Mouse (Mus musculus): ENCODE measurements around the gene Itprip. TPM values are rescaled to one million over a fixed set of nuclear protein-coding genes. Genes with fewer than 3 reads are reported as not detected.

The Itprip gene
- polyA plus RNA-seq, 1 experiment from 2014 or later, result 4.3 TPM

DNA sequence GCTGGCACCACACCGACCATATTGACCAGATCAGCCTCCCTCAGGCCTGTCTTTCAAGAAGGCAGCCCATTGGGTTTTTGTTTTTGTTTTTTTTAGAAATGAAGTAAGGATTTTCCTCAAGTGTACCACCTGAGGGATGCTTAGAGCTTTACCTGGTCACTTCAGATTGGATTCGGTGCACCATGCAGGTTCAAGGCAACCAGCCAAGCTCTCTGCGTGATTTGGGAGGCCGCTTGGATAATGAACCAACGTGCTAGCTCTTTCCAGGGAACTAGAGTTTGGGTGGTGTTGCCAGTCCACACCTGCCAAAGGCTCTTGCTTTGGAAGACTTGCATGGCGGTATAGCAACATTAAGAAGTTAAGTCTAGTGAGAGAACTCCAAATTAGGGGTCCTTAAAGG, 26.0 kb downstream of the Itprip start:
- Histone ChIP-seq H3K4me1 (ENCODE audit: control insufficient read depth, low read depth, low read length) (peaks cover 3% of the 10 kb centered on the region), H3K4me2 (ENCODE audit: low read depth, low read length) (no peak overlapping the region), H3K36me3 (ENCODE audit: control insufficient read depth, insufficient read depth) (peaks cover 3% of the 10 kb centered on the region), H3K4me3 (ENCODE audit: low read depth, low read length) (no peak overlapping the region), H3K9me3 (replicated peaks; ENCODE audit: control insufficient read depth, low read length) (no peaks in the 10 kb centered on the region), H3K27me3 (ENCODE audit: control insufficient read depth, insufficient read depth, low read depth, low read length) (no peaks in the 10 kb centered on the region), H3K9ac (ENCODE audit: low read depth, low read length) (no peak overlapping the region), H3K27ac (ENCODE audit: low read length) (no peak overlapping the region)
- 80% methylated on average over 6 of the region's 6 CpGs for WGBS (ENCODE audit: insufficient replicate concordance)
- no peak for ATAC-seq (ENCODE audit: low read depth)

DNA sequence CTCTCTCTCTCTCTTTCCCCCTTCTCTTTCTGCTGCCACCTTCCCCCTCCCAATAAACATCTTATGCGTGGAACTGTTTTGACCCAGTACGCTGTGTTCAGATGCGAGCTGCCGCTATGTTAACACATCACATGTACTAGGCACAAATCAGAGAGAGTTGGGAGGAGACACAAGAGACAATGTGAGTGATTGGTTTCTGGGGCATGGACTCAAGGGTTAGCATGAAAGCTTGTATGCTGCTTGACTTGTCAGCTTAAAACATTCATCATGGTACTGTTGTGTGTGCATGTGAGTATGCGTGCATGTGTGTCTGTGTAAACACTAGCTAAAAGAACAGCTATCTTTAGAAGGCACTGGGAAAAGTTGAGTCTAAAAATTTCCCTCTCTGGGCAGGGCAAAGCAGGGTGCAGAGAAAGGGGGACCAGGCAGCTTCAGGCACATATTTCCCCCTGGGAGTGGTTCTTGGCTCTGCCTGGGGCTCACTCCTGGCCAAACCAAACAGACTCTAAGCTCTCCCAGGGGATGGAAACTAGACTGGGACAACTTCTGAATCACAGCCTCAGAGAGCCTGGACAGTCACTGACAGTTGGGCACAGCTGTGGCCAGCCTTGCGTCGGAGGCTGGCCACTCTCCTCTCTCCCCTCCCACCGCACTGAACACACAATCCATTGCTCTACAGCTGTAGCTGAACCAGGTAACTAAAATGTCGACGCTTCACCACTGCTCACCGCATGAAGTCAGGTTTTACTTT, 27.4 kb downstream of the Itprip start:
- 76% methylated on average over 11 of the region's 11 CpGs for WGBS (ENCODE audit: insufficient replicate concordance)

DNA sequence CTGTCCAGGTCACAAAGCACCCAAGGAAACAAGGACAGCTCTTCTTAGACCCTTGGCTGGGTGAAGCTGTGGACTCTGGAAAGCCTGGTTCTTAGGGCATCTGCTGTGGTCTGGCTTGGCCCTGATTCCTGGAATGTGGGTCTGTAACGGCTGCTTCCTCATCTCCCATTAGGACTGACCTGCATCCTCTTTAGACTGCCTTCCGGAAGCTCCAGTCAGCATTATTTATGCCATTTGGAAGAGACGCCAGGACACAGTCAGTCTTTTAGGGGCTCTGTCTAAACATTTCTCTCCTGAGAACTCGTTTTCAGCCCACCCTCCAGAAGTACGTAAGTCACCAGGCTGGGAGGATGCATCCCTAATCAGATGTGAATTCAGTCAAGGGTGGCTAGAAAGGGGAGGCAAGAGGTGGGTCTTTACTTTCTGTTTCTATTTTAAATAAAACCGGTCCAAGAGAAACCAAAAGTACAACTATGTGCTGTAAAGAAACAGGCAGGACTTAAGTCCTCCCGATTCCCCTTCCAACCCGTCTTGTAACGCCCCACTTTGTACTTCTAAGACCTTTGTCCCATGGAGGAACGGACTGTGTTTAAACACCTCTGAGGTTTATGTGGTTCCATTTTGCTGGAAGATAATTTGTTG, 28.5 kb downstream of the Itprip start:
- Histone ChIP-seq H3K36me3 (ENCODE audit: control insufficient read depth, insufficient read depth) (peaks cover 1% of the 10 kb centered on the region; the same call in 1 of the 2 replicates), H3K27me3 (ENCODE audit: control insufficient read depth, insufficient read depth, low read depth, low read length) (no peaks in the 10 kb centered on the region), H3K4me2 (ENCODE audit: low read depth, low read length) (no peak overlapping the region; the same call in 1 of the 2 replicates), H3K4me3 (ENCODE audit: low read depth, low read length) (0 out of 2 replicates have a peak overlapping the region, but pooled peaks have one; percentile 11), H3K27ac (ENCODE audit: low read length) (no peak overlapping the region), H3K9me3 (replicated peaks; ENCODE audit: control insufficient read depth, low read length) (no peaks in the 10 kb centered on the region), H3K4me1 (ENCODE audit: control insufficient read depth, low read depth, low read length) (no peaks in the 10 kb centered on the region; the same call in 1 of the 2 replicates), H3K9ac (ENCODE audit: low read depth, low read length) (no peak overlapping the region)
- 33% methylated on average over 10 of the region's 10 CpGs for WGBS (ENCODE audit: insufficient replicate concordance)
- no peak for ATAC-seq (ENCODE audit: low read depth)

More for the DNA sequence above, 27.4 kb downstream of the Itprip start:
- H3K4me3 ChIP-seq (ENCODE audit: low read depth, low read length), result no peak overlapping the region
- H3K4me1 ChIP-seq (ENCODE audit: control insufficient read depth, low read depth, low read length), result no peaks in the 10 kb centered on the region; the same call in 1 of the 2 replicates
- H3K36me3 ChIP-seq (ENCODE audit: control insufficient read depth, insufficient read depth), result peaks cover 3% of the 10 kb centered on the region; the same call in 1 of the 2 replicates
- no peak overlapping the region for H3K4me2 ChIP-seq (ENCODE audit: low read depth, low read length)
- no peaks in the 10 kb centered on the region for H3K9me3 ChIP-seq (replicated peaks; ENCODE audit: control insufficient read depth, low read length)
- no peaks in the 10 kb centered on the region for H3K27me3 ChIP-seq (ENCODE audit: control insufficient read depth, insufficient read depth, low read depth, low read length)
- no peak overlapping the region for H3K9ac ChIP-seq (ENCODE audit: low read depth, low read length)
- ATAC-seq (ENCODE audit: low read depth), result no peak
- H3K27ac ChIP-seq (ENCODE audit: low read length), result no peak overlapping the region

DNA sequence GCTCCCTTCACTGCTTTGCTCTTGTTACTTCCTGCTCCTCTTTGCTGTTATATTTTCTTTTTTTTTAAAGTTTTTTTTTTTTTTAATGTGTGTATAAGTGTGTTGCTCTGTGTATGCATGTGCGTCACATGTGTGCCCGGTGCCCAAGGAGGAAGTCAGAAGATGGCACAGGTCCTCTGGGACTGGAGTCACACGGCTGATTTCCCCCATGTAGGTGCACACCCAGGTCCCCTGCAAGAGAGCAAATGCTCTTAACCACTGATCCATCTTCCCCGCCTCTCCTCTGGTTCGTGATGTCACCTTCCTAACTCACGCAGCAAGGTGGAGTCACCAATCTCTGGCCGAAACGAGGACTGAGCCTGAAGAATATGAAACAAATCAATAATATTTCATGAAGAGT, 31.1 kb downstream of the Itprip start:
- Histone ChIP-seq H3K4me1 (ENCODE audit: control insufficient read depth, low read depth, low read length) (no peaks in the 10 kb centered on the region; the same call in 1 of the 2 replicates), H3K36me3 (ENCODE audit: control insufficient read depth, insufficient read depth) (no peaks in the 10 kb centered on the region), H3K27me3 (ENCODE audit: control insufficient read depth, insufficient read depth, low read depth, low read length) (no peaks in the 10 kb centered on the region), H3K27ac (ENCODE audit: low read length) (no peak overlapping the region), H3K9me3 (replicated peaks; ENCODE audit: control insufficient read depth, low read length) (no peaks in the 10 kb centered on the region), H3K4me3 (ENCODE audit: low read depth, low read length) (no peak overlapping the region), H3K4me2 (ENCODE audit: low read depth, low read length) (no peak overlapping the region), H3K9ac (ENCODE audit: low read depth, low read length) (no peak overlapping the region)
- 77% methylated on average over 8 of the region's 8 CpGs for WGBS (ENCODE audit: insufficient replicate concordance)
- no peak for ATAC-seq (ENCODE audit: low read depth)

DNA sequence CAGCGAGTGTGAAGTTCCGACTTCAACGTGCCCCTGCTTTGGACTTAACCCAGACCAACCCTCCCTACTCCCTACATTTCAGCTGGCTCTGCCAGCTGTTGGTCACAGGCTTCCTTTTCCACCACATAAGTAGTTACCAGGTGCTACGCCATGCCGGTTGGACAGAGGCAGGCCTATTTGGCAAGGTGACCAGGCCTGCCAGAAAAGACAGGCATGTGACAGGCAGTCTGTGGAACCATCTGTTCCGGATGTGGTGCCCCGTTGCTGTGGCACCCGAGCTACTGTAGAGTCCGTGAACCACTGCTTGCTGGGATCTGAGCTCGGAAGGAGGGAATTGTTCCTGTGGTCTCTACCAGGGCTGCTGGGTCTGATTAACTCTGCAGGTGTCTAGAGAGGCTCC, 31.7 kb downstream of the Itprip start:
- H3K36me3 ChIP-seq (ENCODE audit: control insufficient read depth, insufficient read depth), result no peaks in the 10 kb centered on the region
- no peak for ATAC-seq (ENCODE audit: low read depth)
- H3K27me3 ChIP-seq (ENCODE audit: control insufficient read depth, insufficient read depth, low read depth, low read length), result no peaks in the 10 kb centered on the region
- H3K27ac ChIP-seq (ENCODE audit: low read length), result no peak overlapping the region
- WGBS (ENCODE audit: insufficient replicate concordance), result 72% methylated on average over 10 of the region's 10 CpGs
- no peaks in the 10 kb centered on the region for H3K9me3 ChIP-seq (replicated peaks; ENCODE audit: control insufficient read depth, low read length)
- no peak overlapping the region for H3K4me3 ChIP-seq (ENCODE audit: low read depth, low read length)
- H3K9ac ChIP-seq (ENCODE audit: low read depth, low read length), result no peak overlapping the region
- no peak overlapping the region for H3K4me2 ChIP-seq (ENCODE audit: low read depth, low read length)
- no peaks in the 10 kb centered on the region; the same call in 1 of the 2 replicates for H3K4me1 ChIP-seq (ENCODE audit: control insufficient read depth, low read depth, low read length)

DNA sequence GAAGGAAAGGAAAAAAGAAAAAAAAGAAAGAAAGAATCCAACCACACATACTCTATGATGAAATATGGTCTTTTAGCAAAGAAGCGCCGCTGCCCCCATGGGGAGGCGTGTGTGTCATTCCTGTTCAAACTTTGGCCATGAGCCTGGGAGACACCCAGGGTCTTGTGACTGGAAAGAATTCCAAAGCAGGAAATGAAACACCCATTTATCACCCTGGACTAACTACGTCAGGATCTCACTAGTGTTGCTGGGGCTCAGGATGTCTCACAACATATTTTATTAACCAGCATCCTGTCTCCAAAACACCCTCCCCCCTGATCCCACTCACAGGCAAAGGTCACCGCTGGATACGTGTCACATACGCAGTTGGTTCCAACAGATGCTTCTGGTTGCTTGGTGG, 32.5 kb downstream of the Itprip start:
- ATAC-seq (ENCODE audit: low read depth), result peak; percentile 43
- H3K27ac ChIP-seq (ENCODE audit: low read length), result no peak overlapping the region
- no peaks in the 10 kb centered on the region for H3K27me3 ChIP-seq (ENCODE audit: control insufficient read depth, insufficient read depth, low read depth, low read length)
- no peak overlapping the region for H3K4me2 ChIP-seq (ENCODE audit: low read depth, low read length)
- no peaks in the 10 kb centered on the region for H3K9me3 ChIP-seq (replicated peaks; ENCODE audit: control insufficient read depth, low read length)
- WGBS (ENCODE audit: insufficient replicate concordance), result 65% methylated on average over 7 of the region's 7 CpGs
- H3K36me3 ChIP-seq (ENCODE audit: control insufficient read depth, insufficient read depth), result no peaks in the 10 kb centered on the region
- no peak overlapping the region for H3K9ac ChIP-seq (ENCODE audit: low read depth, low read length)
- H3K4me1 ChIP-seq (ENCODE audit: control insufficient read depth, low read depth, low read length), result no peaks in the 10 kb centered on the region; the same call in 1 of the 2 replicates
- H3K4me3 ChIP-seq (ENCODE audit: low read depth, low read length), result no peak overlapping the region

GRCm38 (mm10) chr19:47885886-47886285, 33.2 kb downstream of the Itprip start:
- Histone ChIP-seq H3K27ac (ENCODE audit: low read length) (no peak overlapping the region), H3K4me1 (ENCODE audit: control insufficient read depth, low read depth, low read length) (no peaks in the 10 kb centered on the region; the same call in 1 of the 2 replicates), H3K4me2 (ENCODE audit: low read depth, low read length) (no peak overlapping the region), H3K4me3 (ENCODE audit: low read depth, low read length) (no peak overlapping the region), H3K27me3 (ENCODE audit: control insufficient read depth, insufficient read depth, low read depth, low read length) (no peaks in the 10 kb centered on the region), H3K9me3 (replicated peaks; ENCODE audit: control insufficient read depth, low read length) (no peaks in the 10 kb centered on the region), H3K36me3 (ENCODE audit: control insufficient read depth, insufficient read depth) (no peaks in the 10 kb centered on the region), H3K9ac (ENCODE audit: low read depth, low read length) (no peak overlapping the region)
- 46% methylated on average over 11 of the region's 11 CpGs for WGBS (ENCODE audit: insufficient replicate concordance)
- ATAC-seq (ENCODE audit: low read depth), result no peak

GRCm38 (mm10) chr19:47885191-47885743, 33.8 kb downstream of the Itprip start:
- H3K27ac ChIP-seq (ENCODE audit: low read length), result no peak overlapping the region
- WGBS (ENCODE audit: insufficient replicate concordance), result 51% methylated on average over 7 of the region's 7 CpGs

More at GRCm38 (mm10) chr19:47885191-47885743, 33.8 kb downstream of the Itprip start:
- H3K36me3 ChIP-seq (ENCODE audit: control insufficient read depth, insufficient read depth), result no peaks in the 10 kb centered on the region
- no peak overlapping the region for H3K4me3 ChIP-seq (ENCODE audit: low read depth, low read length)
- H3K4me2 ChIP-seq (ENCODE audit: low read depth, low read length), result no peak overlapping the region
- H3K9me3 ChIP-seq (replicated peaks; ENCODE audit: control insufficient read depth, low read length), result no peaks in the 10 kb centered on the region
- no peaks in the 10 kb centered on the region for H3K27me3 ChIP-seq (ENCODE audit: control insufficient read depth, insufficient read depth, low read depth, low read length)
- no peak for ATAC-seq (ENCODE audit: low read depth)
- no peaks in the 10 kb centered on the region for H3K4me1 ChIP-seq (ENCODE audit: control insufficient read depth, low read depth, low read length)
- no peak overlapping the region for H3K9ac ChIP-seq (ENCODE audit: low read depth, low read length)

Data from liver, embryonic 16.5 days (tissue).